Mouse (Mus musculus): Measurements from ENCODE around the gene Ogdhl. TPM values are rescaled to one million over a fixed set of nuclear protein-coding genes. Genes with fewer than 3 reads are reported as not detected.
"Not testable (repeated sequence)": the region's sequence is repeated elsewhere in the genome, so short reads cannot be mapped to it uniquely, and the experiment has no call there.

The Ogdhl gene
- polyA plus RNA-seq, 1 experiment from 2014 or later: 25.9 TPM

- Histone ChIP-seq H3K27me3 (no peaks in the 10 kb centered on the region), H3K4me1 (replicated peaks) (peaks cover 9% of the 10 kb centered on the region; the same call in 1 of the 2 replicates), H3K9me3 (no peaks in the 10 kb centered on the region), H3K4me2 (replicated peaks) (no peak overlapping the region), H3K4me3 (replicated peaks) (no peak overlapping the region), H3K27ac (no peak overlapping the region), H3K36me3 (peaks cover 83% of the 10 kb centered on the region), H3K9ac (replicated peaks) (no peak overlapping the region)
- no peak for ATAC-seq
- 89% methylated on average over 11 of the region's 11 CpGs for WGBS
These were observed 14.7 kb downstream of the Ogdhl start for GRCm38 (mm10) chr14:32336547-32336946.

- 94% methylated on average over 7 of the region's 7 CpGs for WGBS
- Histone ChIP-seq H3K4me3 (replicated peaks) (no peak overlapping the region), H3K27me3 (no peaks in the 10 kb centered on the region), H3K4me2 (replicated peaks) (no peak overlapping the region), H3K27ac (no peak overlapping the region), H3K9ac (replicated peaks) (no peak overlapping the region), H3K9me3 (no peaks in the 10 kb centered on the region), H3K4me1 (replicated peaks) (no peaks in the 10 kb centered on the region), H3K36me3 (peaks cover 95% of the 10 kb centered on the region)
- no peak for ATAC-seq
These were observed 20.0 kb downstream of the Ogdhl start for GRCm38 (mm10) chr14:32341823-32342222.

- no peak for ATAC-seq
- Histone ChIP-seq H3K4me3 (replicated peaks) (no peak overlapping the region), H3K27me3 (no peaks in the 10 kb centered on the region), H3K36me3 (peaks cover 88% of the 10 kb centered on the region), H3K4me1 (replicated peaks) (no peaks in the 10 kb centered on the region), H3K9me3 (no peaks in the 10 kb centered on the region), H3K27ac (no peak overlapping the region), H3K9ac (replicated peaks) (no peak overlapping the region), H3K4me2 (replicated peaks) (no peak overlapping the region)
- WGBS: 88% methylated on average over 7 of the region's 7 CpGs
These were observed 22.4 kb downstream of the Ogdhl start for GRCm38 (mm10) chr14:32344176-32344575.

- no peak overlapping the region for H3K4me3 ChIP-seq (replicated peaks)
- no peaks in the 10 kb centered on the region for H3K9me3 ChIP-seq
- H3K9ac ChIP-seq (replicated peaks): no peak overlapping the region
- H3K4me1 ChIP-seq (replicated peaks): no peaks in the 10 kb centered on the region
- no peak overlapping the region for H3K4me2 ChIP-seq (replicated peaks)
- H3K36me3 ChIP-seq: peaks cover 86% of the 10 kb centered on the region
- H3K27me3 ChIP-seq: no peaks in the 10 kb centered on the region
- no peak for ATAC-seq
- WGBS: 85% methylated on average over 9 of the region's 10 CpGs
- H3K27ac ChIP-seq: no peak overlapping the region
These were observed 22.9 kb downstream of the Ogdhl start for GRCm38 (mm10) chr14:32344694-32345093.

GRCm38 (mm10) chr14:32347307-32347706, 25.5 kb downstream of the Ogdhl start:
- Histone ChIP-seq H3K4me2 (replicated peaks) (no peak overlapping the region), H3K27me3 (no peaks in the 10 kb centered on the region), H3K36me3 (peaks cover 60% of the 10 kb centered on the region), H3K4me1 (replicated peaks) (no peaks in the 10 kb centered on the region), H3K9ac (replicated peaks) (no peak overlapping the region), H3K27ac (no peak overlapping the region), H3K9me3 (no peaks in the 10 kb centered on the region), H3K4me3 (replicated peaks) (no peak overlapping the region)
- 98% methylated on average over 9 of the region's 9 CpGs for WGBS
- ATAC-seq: no peak

- not testable (repeated sequence) for ATAC-seq
- WGBS: 27% methylated on average over 6 of the region's 6 CpGs
These were observed 29.5 kb downstream of the Ogdhl start for GRCm38 (mm10) chr14:32351181-32351920.

GRCm38 (mm10) chr14:32364359-32364758, 42.5 kb downstream of the Ogdhl start:
- Histone ChIP-seq H3K4me2 (replicated peaks) (no peak overlapping the region), H3K4me1 (replicated peaks) (no peaks in the 10 kb centered on the region), H3K4me3 (replicated peaks) (no peak overlapping the region), H3K27ac (no peak overlapping the region), H3K36me3 (no peaks in the 10 kb centered on the region), H3K9me3 (no peaks in the 10 kb centered on the region), H3K27me3 (no peaks in the 10 kb centered on the region), H3K9ac (replicated peaks) (no peak overlapping the region)
- ATAC-seq: no peak
- 50% methylated on average over 7 of the region's 7 CpGs for WGBS

More at GRCm38 (mm10) chr14:32351181-32351920, 29.5 kb downstream of the Ogdhl start:
- H3K27me3 ChIP-seq; H3K9ac ChIP-seq (replicated peaks); H3K27ac ChIP-seq; H3K9me3 ChIP-seq; H3K4me3 ChIP-seq (replicated peaks); H3K4me2 ChIP-seq (replicated peaks); H3K4me1 ChIP-seq (replicated peaks): not testable (repeated sequence)
- peaks cover 22% of the 10 kb centered on the region for H3K36me3 ChIP-seq

- H3K27ac ChIP-seq: no peak overlapping the region
- 79% methylated on average over 7 of the region's 7 CpGs for WGBS
- H3K9me3 ChIP-seq: no peaks in the 10 kb centered on the region
- no peaks in the 10 kb centered on the region for H3K27me3 ChIP-seq
- no peaks in the 10 kb centered on the region for H3K4me1 ChIP-seq (replicated peaks)
- no peak for ATAC-seq
- H3K4me3 ChIP-seq (replicated peaks): no peak overlapping the region
- no peaks in the 10 kb centered on the region for H3K36me3 ChIP-seq
- H3K9ac ChIP-seq (replicated peaks): no peak overlapping the region
- no peak overlapping the region for H3K4me2 ChIP-seq (replicated peaks)
These were observed 47.9 kb downstream of the Ogdhl start for GRCm38 (mm10) chr14:32369756-32370155.

GRCm38 (mm10) chr14:32372510-32372909, 50.7 kb downstream of the Ogdhl start:
- 91% methylated on average over 2 of the region's 2 CpGs for WGBS

GRCm38 (mm10) chr14:32379395-32380098, 57.7 kb downstream of the Ogdhl start:
- ATAC-seq: no peak
- Histone ChIP-seq H3K36me3 (no peaks in the 10 kb centered on the region), H3K4me3 (replicated peaks) (0 out of 2 replicates have a peak overlapping the region, but pooled peaks have one; percentile 0), H3K4me1 (replicated peaks) (peaks cover 25% of the 10 kb centered on the region), H3K27ac (no peak overlapping the region), H3K9me3 (no peaks in the 10 kb centered on the region), H3K27me3 (peaks cover 15% of the 10 kb centered on the region; the same call in 1 of the 2 replicates), H3K9ac (replicated peaks) (0 out of 2 replicates have a peak overlapping the region, but pooled peaks have one; percentile 25), H3K4me2 (replicated peaks) (peak overlapping the region; percentile 26)
- WGBS: 8% methylated on average over 22 of the region's 22 CpGs

More at GRCm38 (mm10) chr14:32372510-32372909, 50.7 kb downstream of the Ogdhl start:
- ATAC-seq: no peak
- H3K9ac ChIP-seq (replicated peaks): no peak overlapping the region
- H3K4me2 ChIP-seq (replicated peaks): no peak overlapping the region
- H3K36me3 ChIP-seq: no peaks in the 10 kb centered on the region
- H3K27ac ChIP-seq: no peak overlapping the region
- H3K9me3 ChIP-seq: no peaks in the 10 kb centered on the region
- no peaks in the 10 kb centered on the region for H3K27me3 ChIP-seq
- H3K4me3 ChIP-seq (replicated peaks): no peak overlapping the region
- H3K4me1 ChIP-seq (replicated peaks): no peaks in the 10 kb centered on the region

- Histone ChIP-seq H3K27ac (no peak overlapping the region), H3K4me1 (replicated peaks) (peaks cover 25% of the 10 kb centered on the region), H3K27me3 (peaks cover 15% of the 10 kb centered on the region; the same call in 1 of the 2 replicates), H3K9me3 (no peaks in the 10 kb centered on the region), H3K4me2 (replicated peaks) (peak overlapping the region; percentile 26; the same call in 1 of the 2 replicates), H3K9ac (replicated peaks) (no peak overlapping the region), H3K36me3 (no peaks in the 10 kb centered on the region), H3K4me3 (replicated peaks) (no peak overlapping the region)
- 41% methylated on average over 3 of the region's 3 CpGs for WGBS
- ATAC-seq: no peak
These were observed 58.3 kb downstream of the Ogdhl start for GRCm38 (mm10) chr14:32380099-32380480.

GRCm38 (mm10) chr14:32381066-32381465, 59.2 kb downstream of the Ogdhl start:
- H3K4me3 ChIP-seq (replicated peaks): no peak overlapping the region
- H3K9ac ChIP-seq (replicated peaks): no peak overlapping the region
- peaks cover 25% of the 10 kb centered on the region for H3K4me1 ChIP-seq (replicated peaks)
- no peak overlapping the region for H3K4me2 ChIP-seq (replicated peaks)
- H3K27ac ChIP-seq: no peak overlapping the region
- WGBS: 33% methylated on average over 7 of the region's 7 CpGs
- H3K36me3 ChIP-seq: no peaks in the 10 kb centered on the region
- H3K9me3 ChIP-seq: no peaks in the 10 kb centered on the region
- ATAC-seq: no peak
- peaks cover 15% of the 10 kb centered on the region; the same call in 1 of the 2 replicates for H3K27me3 ChIP-seq

Data from midbrain, embryonic 13.5 days (tissue).